Mouse (Mus musculus) cortical plate, adult 2 months (tissue): ENCODE measurements around the gene Csmd2.

ENCODE experiments used
- CTCF ChIP-seq: fragments of 200-500 bp; IDR thresholded peaks from 2 replicates; pipeline ENCODE4 v1.5.1; 2011; ENCODE audit warnings: mild to moderate bottlenecking, control low read depth, low read length; ENCODE audit not compliant: insufficient read depth; ENCODE audit errors: extremely low read depth
- POLR2A ChIP-seq: fragments of 200-500 bp; IDR thresholded peaks from 2 replicates; pipeline ENCODE4 v1.6.1; 2011; ENCODE audit warnings: mild to moderate bottlenecking, low read length, control low read depth; ENCODE audit not compliant: insufficient read depth; ENCODE audit errors: extremely low read depth

- TF ChIP-seq CTCF (no peak), POLR2A (no peak)
Observed at GRCm38 (mm10) chr4:128233458-128233857, 245.8 kb downstream of the Csmd2 start.
